Mouse (Mus musculus) MEL (cell line): ENCODE measurements at regions not wholly inside any gene's neighbourhood (a gene's known extent, or its start where the extent isn't known, plus 50 kb on each side); places are given as distances from the start of the nearest gene placed in this dataset.
A peak's percentile ranks its signal among the peaks of the same experiment; 100 is the strongest.

Experiments used
- CTCF ChIP-seq, 3 experiments: IDR thresholded peaks in 2 of 3; conservative IDR thresholded peaks in 1 of 3; 2 replicates each; pipeline ENCODE4 v1.5.1; 2011 to 2012; ENCODE audit warnings: low read length in 3 of 3, low read depth in 2 of 3, mild to moderate bottlenecking in 2 of 3, improper control_type of control experiment in 1 of 3, inconsistent platforms in 1 of 3, mixed read lengths in 1 of 3, moderate library complexity in 1 of 3; ENCODE audit not compliant: control insufficient read depth in 1 of 3, insufficient read depth in 1 of 3, poor library complexity in 1 of 3, severe bottlenecking in 1 of 3
- E2F4 ChIP-seq: IDR thresholded peaks from 2 replicates; pipeline ENCODE4 v1.6.1; 2011; ENCODE audit warnings: low read depth, low read length, improper control_type of control experiment, borderline replicate concordance
- EP300 ChIP-seq, 2 experiments: IDR thresholded peaks; 2 replicates each; pipeline ENCODE4 v1.6.1; 2011; ENCODE audit warnings: improper control_type of control experiment in 2 of 2, low read length in 2 of 2, low read depth in 1 of 2, mild to moderate bottlenecking in 1 of 2
- HCFC1 ChIP-seq: IDR thresholded peaks from 2 replicates; pipeline ENCODE4 v1.6.1; 2012; ENCODE audit warnings: low read depth, mild to moderate bottlenecking, inconsistent platforms, low read length, improper control_type of control experiment, moderate library complexity
- KAT2A ChIP-seq: conservative IDR thresholded peaks from 2 replicates; pipeline ENCODE4 v1.6.1; 2012; ENCODE audit warnings: low read depth, low read length, improper control_type of control experiment, inconsistent platforms
- NRF1 ChIP-seq: IDR thresholded peaks from 2 replicates; pipeline ENCODE4 v1.6.1; 2014; ENCODE audit warnings: low read depth, mild to moderate bottlenecking, inconsistent platforms, low read length, improper control_type of control experiment, moderate library complexity; ENCODE audit not compliant: poor library complexity, insufficient read depth, severe bottlenecking
- POLR2A ChIP-seq, 2 experiments: IDR thresholded peaks; 2 replicates each; pipeline ENCODE4 v1.6.1; 2011 to 2012; ENCODE audit warnings: low read length in 2 of 2, mild to moderate bottlenecking in 2 of 2, control low read depth in 1 of 2, improper control_type of control experiment in 1 of 2, low read depth in 1 of 2, moderate library complexity in 1 of 2; ENCODE audit not compliant: control insufficient read depth in 1 of 2, insufficient read depth in 1 of 2, poor library complexity in 1 of 2
- RAD21 ChIP-seq: IDR thresholded peaks from 2 replicates; pipeline ENCODE4 v1.6.1; 2011; ENCODE audit warnings: mild to moderate bottlenecking, low read depth, low read length, improper control_type of control experiment
- RCOR1 ChIP-seq: IDR thresholded peaks from 2 replicates; pipeline ENCODE4 v1.6.1; 2012; ENCODE audit warnings: low read depth, mild to moderate bottlenecking, inconsistent platforms, low read length, improper control_type of control experiment
- SMC3 ChIP-seq: IDR thresholded peaks from 2 replicates; pipeline ENCODE4 v1.6.1; 2011; ENCODE audit warnings: low read depth, low read length, improper control_type of control experiment
- TAL1 ChIP-seq: IDR thresholded peaks from 2 replicates; pipeline ENCODE4 v1.6.1; 2012; ENCODE audit warnings: mild to moderate bottlenecking, inconsistent platforms, low read length, moderate library complexity, mixed read lengths
- USF1 ChIP-seq: IDR thresholded peaks from 2 replicates; pipeline ENCODE4 v1.6.1; 2014; ENCODE audit warnings: low read depth, mild to moderate bottlenecking, inconsistent platforms, low read length, improper control_type of control experiment, moderate library complexity
- ZC3H11A ChIP-seq: IDR thresholded peaks from 2 replicates; pipeline ENCODE4 v1.6.1; 2012; ENCODE audit warnings: low read depth, mild to moderate bottlenecking, inconsistent platforms, low read length, improper control_type of control experiment
- ZKSCAN1 ChIP-seq: IDR thresholded peaks from 2 replicates; pipeline ENCODE4 v1.6.1; 2012; ENCODE audit warnings: low read depth, mild to moderate bottlenecking, inconsistent platforms, low read length, improper control_type of control experiment, moderate library complexity

- TF ChIP-seq CTCF (IDR thresholded peaks at IDR 0.05 in 2 of 3, conservative IDR thresholded peaks at IDR 0.05 in 1 of 3; ENCODE audit: control insufficient read depth in 1 of 3, insufficient read depth in 1 of 3, low read depth in 2 of 3, low read length in 3 of 3, poor library complexity in 1 of 3, severe bottlenecking in 1 of 3) (peak in 1 of 3 experiments; percentile 9; a peak in 1 of 6 replicates), POLR2A (IDR thresholded peaks at IDR 0.05; ENCODE audit: control insufficient read depth in 1 of 2, insufficient read depth in 1 of 2, low read depth in 1 of 2, low read length in 2 of 2, poor library complexity in 1 of 2) (no peak), SMC3 (peak; percentile 28), RAD21 (no peak; the same call in 1 of the 2 replicates), E2F4 (no peak), RCOR1 (no peak), ZC3H11A (no peak), KAT2A (no peak), ZKSCAN1 (no peak), EP300 (IDR thresholded peaks at IDR 0.05; ENCODE audit: low read depth in 1 of 2, low read length in 2 of 2) (no peak), USF1 (no peak), TAL1 (no peak), NRF1 (no peak), HCFC1 (no peak)
Observed at GRCm38 (mm10) chr16:3247755-3248110, 343.1 kb upstream of the Olfr161 start.
